Mouse (Mus musculus) skeletal muscle tissue, adult 2 months (tissue): Measurements from ENCODE around the gene Cd164l2.

Source experiments
- DNase-seq: peaks from one replicate; pipeline ENCODE4 v3.0.0-alpha.2; 2012; ENCODE audit warnings: low read depth, low spot score

Gene Cd164l2

GRCm38 (mm10) chr4:133194482-133194881 is 17.4 kb upstream of the Cd164l2 start:
- no peak for DNase-seq

GRCm38 (mm10) chr4:133195014-133195413 is 16.9 kb upstream of the Cd164l2 start:
- no peak for DNase-seq

- DNase-seq = no peak
Observed at GRCm38 (mm10) chr4:133196136-133196535, 15.8 kb upstream of the Cd164l2 start.

- no peak for DNase-seq
Observed at GRCm38 (mm10) chr4:133196852-133197251, 15.1 kb upstream of the Cd164l2 start.

GRCm38 (mm10) chr4:133197355-133197754 is 14.6 kb upstream of the Cd164l2 start:
- no peak for DNase-seq

GRCm38 (mm10) chr4:133197801-133198286 is 14.1 kb upstream of the Cd164l2 start:
- no peak for DNase-seq

GRCm38 (mm10) chr4:133198337-133199180 is 13.4 kb upstream of the Cd164l2 start:
- no peak for DNase-seq

- DNase-seq = no peak
Observed at GRCm38 (mm10) chr4:133199743-133200142, 12.2 kb upstream of the Cd164l2 start.

- DNase-seq = no peak
Observed at GRCm38 (mm10) chr4:133200343-133200742, 11.6 kb upstream of the Cd164l2 start.

- DNase-seq = peak; percentile 69
Observed at GRCm38 (mm10) chr4:133201006-133201771, 10.7 kb upstream of the Cd164l2 start.

GRCm38 (mm10) chr4:133202254-133202653 is 9.7 kb upstream of the Cd164l2 start:
- no peak for DNase-seq

GRCm38 (mm10) chr4:133203591-133203990 is 8.3 kb upstream of the Cd164l2 start:
- no peak for DNase-seq

GRCm38 (mm10) chr4:133204379-133204778 is 7.6 kb upstream of the Cd164l2 start:
- DNase-seq = no peak

GRCm38 (mm10) chr4:133209366-133209765 is 2.6 kb upstream of the Cd164l2 start:
- DNase-seq = peak; percentile 53

GRCm38 (mm10) chr4:133210023-133210787 is 1.7 kb upstream of the Cd164l2 start:
- DNase-seq = no peak

GRCm38 (mm10) chr4:133210788-133211390 is 1.0 kb upstream of the Cd164l2 start:
- no peak for DNase-seq

GRCm38 (mm10) chr4:133212562-133213267 is 784 bp downstream of the Cd164l2 start:
- DNase-seq = peak; percentile 63

GRCm38 (mm10) chr4:133213268-133213590 is 1.3 kb downstream of the Cd164l2 start:
- no peak for DNase-seq

GRCm38 (mm10) chr4:133213661-133214060 is 1.7 kb downstream of the Cd164l2 start:
- no peak for DNase-seq

- DNase-seq = no peak
Observed at GRCm38 (mm10) chr4:133217641-133218040, 5.7 kb downstream of the Cd164l2 start.

- DNase-seq = no peak
Observed at GRCm38 (mm10) chr4:133218745-133219144, 6.8 kb downstream of the Cd164l2 start.
